Mouse (Mus musculus) kidney, adult 2 months (tissue): ENCODE data around the gene Strc.

Experiments used
- CTCF ChIP-seq: fragments of 200-500 bp; conservative IDR thresholded peaks from 2 replicates; pipeline ENCODE4 v1.5.1; 2011; ENCODE audit warnings: low read depth, mild to moderate bottlenecking, control low read depth, low read length, moderate library complexity, mixed read lengths; ENCODE audit not compliant: insufficient read depth, insufficient read length
- POLR2A ChIP-seq: fragments of 200-500 bp; IDR thresholded peaks from one replicate; pipeline ENCODE4 v1.6.1; 2011; ENCODE audit warnings: low read depth, low read length, control low read depth

- TF ChIP-seq CTCF (peak; percentile 42; the same call in 1 of the 2 replicates), POLR2A (no peak)
These were observed 21.2 kb upstream of the Strc start for GRCm38 (mm10) chr2:121408160-121408559.
